Mouse (Mus musculus): Measurements from ENCODE around the gene Msx2.

Msx2 gene

DNA sequence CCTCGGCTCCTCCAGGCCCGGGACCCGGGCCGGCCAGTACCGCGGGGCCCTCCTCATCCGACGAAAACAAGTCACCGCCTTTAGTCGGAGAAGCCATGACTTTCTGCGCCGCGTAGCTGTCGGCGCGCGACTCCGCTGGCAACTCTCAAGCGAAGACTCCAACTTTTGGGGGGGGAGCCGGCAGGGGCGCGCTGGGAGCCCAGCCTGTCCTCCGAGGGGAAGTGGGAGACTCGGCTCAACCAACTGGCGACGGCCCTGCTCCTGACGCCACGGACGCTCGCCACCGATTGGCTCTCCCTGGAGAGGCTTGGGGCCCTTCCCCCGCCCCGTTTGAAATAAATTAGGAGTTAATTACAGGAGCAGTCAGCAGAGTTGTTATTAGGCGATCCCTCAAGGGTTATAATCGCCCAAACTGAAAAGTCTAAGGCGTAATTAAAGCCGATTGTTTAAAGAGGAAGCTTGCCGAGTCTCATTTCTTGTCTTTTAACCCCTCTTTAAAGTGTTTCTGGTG is at the start of gene Msx2:
TSS of gene Msx2 (minus strand) at position 461 of the 511 bp plus-strand sequence.
- no peak for DNase-seq

DNA sequence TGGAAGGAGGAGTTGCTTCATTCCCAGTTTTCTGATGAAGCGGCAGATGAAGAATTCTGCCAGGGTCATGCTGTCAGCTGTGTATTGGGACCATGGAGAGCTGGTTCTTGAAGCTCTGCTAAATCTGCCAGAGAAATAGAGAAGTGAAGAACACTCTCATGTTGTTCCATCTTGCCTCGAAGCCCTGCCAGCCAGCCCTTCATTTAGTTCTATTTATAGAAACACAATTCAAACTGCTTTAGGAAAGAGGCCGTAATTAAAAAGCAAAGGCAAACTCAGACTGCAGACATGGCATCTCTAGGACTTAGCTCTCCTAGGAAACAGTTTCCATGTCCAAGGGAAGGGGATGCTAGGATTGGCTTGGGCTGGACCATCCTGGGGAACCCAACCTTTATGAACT is 48.6 kb upstream of the Msx2 start:
- no peak for DNase-seq

DNA sequence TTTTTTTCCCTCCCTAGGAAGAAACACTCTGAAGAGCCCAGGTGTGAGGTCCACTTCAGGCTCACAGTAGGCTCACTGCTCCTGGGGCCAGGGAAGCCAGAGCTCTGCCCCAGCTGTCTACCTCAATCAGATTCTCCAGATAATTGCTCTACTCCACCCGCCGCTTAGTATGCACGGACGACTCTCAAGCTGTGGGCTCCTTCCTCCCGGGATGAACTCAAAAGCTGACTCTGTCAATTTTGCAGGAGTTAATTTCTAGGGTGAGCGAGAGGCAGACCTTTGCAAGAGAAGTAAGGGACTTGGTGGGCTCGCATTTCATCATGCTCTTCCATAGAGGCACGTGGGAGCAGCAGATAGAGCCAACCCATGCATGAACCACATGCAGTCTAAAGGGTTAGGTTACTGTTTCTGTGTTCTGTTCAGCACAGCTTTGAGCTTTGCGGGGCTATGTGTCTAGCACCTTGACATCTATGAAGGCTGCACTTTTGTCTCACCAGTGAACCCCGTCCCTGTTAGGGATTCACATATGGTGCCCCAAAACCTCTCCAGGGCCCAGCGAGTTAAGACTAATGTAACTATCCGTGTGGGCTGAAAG is 47.6 kb upstream of the Msx2 start:
- no peak for DNase-seq

DNA sequence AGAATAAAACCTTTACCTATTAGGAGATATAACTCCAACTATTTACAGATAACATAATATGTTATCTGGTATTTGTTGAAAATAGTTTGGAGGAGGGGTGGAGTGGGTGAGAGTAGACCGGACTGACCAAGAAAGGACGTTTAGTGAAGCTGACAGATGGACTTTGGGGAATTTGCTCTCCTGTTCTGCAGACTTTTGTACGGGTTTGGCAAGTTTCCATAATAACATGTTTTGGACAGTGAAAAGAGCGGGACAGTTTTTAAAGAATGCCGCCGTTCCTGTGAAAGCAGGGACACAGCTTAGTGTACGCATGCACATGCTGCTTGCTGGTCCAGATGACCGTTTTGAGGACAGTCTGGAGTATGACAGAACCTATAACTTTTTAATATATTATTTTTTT is 46.9 kb upstream of the Msx2 start:
- DNase-seq, result no peak

DNA sequence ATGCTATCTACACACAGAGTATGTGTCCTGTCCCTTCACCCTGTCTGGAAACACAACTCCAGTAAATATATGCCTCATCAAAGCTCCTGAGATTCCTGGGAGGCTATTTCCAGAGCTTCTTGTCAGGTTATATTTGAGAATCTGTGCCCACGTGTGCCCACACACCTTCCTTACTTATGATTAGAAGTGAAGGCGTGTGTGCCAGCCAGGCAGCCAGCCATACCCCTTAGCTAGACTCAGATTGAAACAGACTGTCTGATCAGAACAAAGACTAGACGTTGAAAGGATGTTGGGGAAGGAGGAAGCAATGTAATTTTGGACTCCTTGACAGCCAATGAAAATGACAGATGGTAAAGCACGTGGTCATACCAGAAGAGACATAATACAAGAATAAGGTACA is 45.4 kb upstream of the Msx2 start:
- DNase-seq, result no peak

DNA sequence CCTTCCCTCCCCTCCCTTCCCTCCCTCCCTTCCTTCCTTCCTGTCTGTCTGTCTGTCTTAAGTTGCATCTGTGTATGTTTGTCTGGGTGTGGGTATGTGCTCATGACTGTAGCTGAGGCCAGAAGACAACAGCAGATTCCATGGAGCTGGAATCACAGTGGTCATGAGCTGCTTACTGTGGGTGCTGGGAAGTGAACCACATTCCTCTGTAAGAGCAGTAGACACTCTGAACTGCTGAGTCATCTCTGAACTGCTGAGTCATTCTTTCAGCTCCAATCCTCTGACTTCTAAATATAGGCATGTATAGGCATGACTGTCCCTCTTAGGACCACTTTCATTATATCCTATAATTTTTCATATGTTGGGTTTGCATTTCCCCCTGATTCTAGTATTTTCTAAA is 41.7 kb upstream of the Msx2 start:
- DNase-seq, result no peak

DNA sequence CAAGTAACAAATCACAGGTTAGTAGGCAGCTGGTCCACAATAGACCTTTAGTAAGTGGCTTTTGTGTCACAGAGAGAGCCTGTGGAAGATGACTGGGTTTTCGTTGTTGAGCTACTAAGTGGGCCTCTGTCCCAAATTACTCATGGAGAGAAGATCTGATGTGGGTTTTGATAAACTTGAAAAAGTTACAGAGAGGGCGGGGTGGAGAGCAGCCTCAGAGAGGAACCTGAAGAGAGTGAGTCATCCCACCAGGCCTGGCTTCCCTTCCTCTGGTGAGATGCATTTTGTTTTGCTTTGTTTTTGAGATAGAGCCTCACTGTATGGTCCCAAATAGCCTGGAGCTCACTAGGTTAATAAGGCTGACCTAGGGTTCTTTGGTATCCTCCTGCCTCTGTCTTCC is 38.5 kb upstream of the Msx2 start:
- DNase-seq, result no peak

DNA sequence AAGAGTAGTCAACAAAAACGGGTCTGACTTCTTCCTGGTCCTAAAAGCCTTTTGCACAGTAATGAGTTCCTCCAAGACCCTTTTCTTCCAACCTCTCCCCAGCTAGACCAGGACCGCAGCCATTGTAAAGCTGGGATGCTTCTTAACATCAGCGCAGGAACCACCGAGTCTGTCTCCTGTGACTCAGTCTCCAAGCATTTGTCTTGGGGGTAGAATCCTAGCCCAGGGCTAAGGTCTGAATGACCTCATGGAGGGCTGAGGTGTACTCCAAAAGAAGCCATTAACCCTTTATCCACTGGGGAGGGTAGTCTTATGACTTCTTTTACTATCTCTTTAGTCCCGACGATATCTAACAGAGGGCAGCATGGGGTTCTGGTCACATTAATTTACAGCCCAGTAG is 29.5 kb upstream of the Msx2 start:
- DNase-seq, result no peak

DNA sequence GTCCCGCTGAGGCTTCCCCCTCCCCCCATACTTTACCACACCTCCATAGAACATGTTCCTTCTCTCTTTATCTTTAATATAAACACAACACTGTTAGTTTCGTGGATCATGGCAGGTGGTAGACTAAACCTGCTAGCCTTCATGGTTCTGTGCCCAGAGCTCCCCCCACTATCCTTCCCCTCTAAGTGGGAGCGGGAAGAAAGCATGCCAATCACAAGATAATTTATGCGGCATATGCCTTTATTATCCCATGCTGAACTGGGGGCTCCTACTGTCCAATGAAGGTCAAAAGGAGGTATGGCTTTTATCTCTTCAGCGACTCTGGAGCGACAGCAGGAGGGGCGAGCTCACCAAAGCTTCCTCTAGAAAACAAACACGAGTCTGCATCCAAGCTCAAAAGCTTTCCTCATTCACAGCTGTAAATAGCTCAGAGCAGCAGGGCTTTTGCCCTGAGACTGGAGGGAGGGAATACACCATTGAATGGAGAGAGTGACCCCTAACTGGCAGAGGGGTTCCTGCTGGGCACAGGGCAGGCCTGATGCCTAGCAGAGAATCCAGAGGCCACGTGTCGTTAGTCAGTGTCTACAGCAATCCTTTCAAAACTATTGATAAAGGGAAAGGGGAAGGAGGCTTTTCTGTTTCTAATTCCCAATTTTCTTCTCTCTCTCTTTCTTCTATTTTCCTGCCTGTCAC is 28.8 kb upstream of the Msx2 start:
- DNase-seq, result no peak

DNA sequence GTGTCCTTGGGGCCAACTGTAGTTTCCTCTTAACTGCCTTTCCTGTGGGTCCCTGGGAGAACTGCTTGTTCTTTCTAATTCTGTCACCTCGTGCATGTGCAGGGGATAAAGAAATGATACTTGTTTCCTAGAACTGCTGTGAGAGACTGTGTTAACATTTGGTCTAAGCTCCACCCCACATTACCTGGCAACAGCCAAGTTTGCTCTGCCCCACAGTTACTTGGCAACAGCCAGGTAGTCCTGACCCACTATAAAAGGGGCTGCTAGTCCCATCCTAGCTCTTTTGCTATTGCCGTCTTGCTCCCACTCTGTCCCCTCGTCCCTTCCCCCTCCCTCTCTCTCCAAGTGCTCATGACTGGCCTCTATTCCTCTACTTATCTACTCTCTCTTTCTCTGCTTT is 28.2 kb upstream of the Msx2 start:
- no peak for DNase-seq

DNA sequence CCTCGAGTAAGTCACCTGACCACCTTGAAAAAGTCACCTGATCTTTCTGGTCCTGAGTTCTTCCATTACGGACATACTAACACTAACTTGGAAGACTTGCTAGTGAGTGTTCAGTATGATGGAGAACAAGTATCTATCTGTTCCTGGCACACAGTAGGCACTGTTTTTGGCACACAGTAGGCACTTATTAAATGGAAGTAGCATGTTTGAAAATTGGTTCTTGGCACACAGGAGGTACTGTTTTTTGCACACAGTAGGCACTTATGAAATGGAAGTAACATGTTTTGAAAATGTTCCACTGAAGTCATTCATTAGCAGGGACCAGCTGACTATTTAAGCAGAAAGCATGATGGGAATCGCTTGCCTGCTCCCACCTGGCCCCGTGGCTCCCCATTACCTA is 13.6 kb upstream of the Msx2 start:
- no peak for DNase-seq

DNA sequence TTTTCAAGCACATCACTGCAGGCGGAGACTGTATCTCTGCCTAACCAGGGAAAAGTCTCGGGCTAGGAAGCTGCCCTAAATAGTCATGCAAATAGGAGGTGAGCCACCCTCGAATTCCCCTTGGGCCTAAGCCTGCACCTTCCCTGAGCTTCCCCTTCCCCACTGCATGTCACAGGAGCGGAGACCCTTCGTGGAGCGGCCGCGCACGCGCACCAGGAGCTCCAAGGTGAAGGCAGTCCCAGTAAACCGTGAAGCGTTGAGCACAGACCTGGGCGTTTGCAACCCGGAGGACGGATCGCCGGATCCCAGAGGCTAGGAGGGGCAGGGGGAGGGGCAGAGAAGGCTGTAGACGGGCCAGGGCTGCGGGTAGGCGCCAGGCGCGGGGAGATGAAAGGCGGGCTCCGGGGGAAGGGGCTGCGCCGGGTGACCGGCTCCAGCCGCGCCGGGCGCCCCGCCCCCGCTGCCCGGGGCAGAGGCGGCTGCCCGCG is 2.9 kb upstream of the Msx2 start:
- DNase-seq, result no peak

DNA sequence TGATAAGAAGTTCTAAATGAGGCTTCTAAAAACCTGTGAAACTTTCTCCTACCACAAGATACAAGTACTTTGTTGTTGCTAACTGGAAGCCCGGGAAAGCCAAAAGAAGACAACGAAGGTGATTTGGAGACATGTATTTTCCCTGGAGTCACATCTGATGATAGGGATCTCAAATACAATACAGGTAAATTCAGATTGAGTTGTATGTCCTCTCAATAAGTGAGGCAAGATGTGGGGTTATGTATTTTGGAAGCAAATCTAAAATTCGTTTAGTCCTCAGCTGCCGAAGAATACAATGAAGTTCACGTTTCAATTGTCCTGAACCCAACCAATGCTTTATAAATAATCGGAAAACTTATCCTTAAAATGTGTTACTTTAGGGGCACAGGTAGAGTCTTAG is 1.6 kb upstream of the Msx2 start:
- no peak for DNase-seq

DNA sequence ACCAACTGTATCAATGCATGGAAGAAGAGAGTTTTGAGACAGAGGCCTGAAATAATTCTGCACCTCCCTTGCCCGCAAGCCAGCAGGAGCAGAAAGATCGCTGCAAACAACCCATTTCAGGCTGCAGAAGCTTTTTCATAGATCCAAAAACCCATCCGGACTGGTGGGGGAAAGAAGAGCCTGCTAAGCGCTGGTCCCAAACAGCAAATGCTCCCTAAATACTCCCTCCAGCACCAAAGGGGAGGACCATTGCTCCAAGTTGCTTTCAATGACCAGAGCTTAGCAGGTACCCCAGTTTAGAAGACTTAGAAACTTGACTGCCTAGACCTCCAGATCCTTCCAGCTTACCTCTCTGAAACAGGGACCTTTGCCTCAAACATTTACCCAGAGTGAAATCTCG is 1.1 kb upstream of the Msx2 start:
- no peak for DNase-seq

DNA sequence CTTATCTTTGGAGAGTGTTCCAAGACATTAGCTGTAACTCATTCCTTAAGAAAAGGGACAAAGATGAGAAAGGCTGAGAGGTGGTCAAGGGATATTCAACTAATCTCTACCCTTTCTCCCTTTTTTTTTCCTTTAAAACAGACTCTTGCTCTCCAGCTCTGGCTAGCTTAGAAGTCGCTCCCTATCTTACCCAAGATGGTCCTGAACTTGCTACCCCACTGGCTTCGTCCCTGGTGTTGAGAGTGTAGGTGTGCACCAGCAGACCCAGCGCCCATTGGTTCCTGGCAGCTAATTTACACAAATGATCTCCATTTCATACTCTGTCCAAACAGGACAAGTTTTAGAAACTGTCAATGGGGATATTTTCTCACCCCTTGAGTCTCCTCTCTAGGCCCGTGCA is 417 bp upstream of the Msx2 start:
- no peak for DNase-seq

DNA sequence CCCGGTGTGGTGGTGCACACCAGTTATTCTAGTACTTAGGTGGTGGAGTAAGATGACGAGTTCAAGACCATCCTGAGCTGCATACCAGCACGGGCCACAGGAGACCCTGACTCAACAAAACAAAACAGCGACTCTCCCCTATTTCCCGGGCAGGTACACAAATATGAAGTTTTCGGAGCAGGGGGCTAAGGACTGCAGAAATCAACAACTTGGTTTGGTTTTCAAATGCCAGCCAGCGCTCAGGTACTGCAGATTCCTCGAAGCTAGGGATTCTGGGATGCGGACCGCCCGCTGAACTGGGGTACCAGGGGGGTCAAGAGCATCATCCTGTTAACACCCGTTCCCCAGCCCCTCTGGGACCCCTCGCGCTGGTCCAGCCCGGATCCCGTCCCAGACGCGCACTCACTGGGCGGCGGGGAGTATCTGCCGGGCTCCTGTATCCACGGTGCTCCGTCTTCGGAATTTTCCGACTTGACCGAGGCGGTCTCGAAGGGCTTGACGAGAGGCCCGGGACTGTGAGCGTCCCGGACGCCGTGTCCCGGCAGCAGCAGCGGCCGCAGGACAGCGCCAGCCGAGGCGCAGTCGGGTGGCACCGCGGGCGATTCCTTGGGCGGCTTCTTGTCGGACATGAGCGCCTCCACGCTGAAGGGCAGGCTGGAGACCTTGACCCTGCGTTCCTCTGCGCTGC is 804 bp downstream of the Msx2 start:
- DNase-seq, result no peak

DNA sequence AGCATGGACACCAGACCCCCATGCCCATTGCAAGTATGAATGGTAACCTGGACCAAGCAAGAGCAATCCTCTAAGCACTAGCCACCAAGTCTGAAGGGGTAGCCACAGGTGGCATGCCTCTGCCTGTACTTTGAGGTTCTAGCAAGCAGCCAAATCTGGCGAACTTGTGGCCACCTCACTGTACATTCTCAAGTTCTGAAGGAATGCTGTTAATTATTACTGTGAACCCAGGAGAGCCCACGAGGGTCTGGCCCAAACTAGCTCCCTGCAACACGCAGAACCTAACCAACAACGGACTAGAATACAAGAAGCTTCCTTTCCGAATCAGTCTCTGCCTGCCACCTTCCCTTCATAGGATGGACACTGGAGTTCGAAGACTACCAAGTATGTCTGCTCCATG is 1.5 kb downstream of the Msx2 start:
- DNase-seq, result no peak

DNA sequence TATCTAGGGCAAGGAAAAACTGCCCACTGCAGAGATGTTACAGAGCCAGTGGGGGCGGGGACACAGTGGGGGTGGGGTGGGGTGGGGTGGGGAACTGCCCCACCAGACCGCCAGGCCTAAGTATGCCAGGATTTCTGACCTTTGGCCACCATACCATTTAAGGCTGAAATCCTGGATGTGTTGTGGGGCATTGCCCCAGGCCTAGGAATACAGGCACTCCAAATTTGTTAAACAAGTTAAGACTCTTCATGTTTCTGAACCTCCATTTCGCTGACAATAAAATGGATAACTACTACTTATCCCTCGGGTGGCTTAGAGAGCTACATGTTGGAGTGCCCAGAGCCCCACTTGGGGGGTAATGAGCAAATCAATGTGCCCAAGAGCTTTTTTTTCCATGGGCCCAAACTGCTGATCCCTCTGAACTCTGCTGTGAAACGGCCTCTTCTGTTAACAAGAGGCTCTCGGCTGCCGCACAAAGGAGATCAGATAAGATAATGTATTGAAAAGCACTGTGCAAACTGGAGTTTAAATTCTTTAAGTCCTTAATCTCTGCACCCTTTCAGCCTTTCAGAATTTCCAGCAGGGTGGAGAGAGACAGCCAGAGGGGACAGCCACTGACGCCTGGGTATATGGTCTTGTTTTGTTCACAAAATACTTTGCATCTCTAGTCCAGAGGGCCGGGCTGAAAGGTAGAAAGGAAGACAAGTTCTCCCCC is 2.3 kb downstream of the Msx2 start:
- DNase-seq, result no peak

DNA sequence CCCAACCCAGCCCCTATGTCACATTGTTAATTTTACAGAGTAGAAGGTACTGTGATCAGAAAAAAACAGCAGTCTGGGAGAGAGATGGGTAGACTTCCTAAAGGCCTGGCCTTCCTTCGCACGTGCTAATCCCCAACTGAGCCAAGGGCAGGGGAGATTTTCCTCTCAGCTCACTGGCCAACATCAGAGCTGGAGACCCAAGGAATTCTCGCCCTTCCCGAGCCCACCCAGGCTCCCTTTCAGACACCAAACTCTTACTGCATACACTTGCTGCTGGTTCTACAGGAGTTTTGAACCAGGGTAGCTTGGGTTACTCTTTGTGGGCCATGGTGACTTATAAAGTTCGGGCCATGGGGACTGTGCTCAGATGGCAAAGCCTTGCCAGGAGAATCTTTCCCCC is 3.1 kb downstream of the Msx2 start:
- DNase-seq, result no peak

DNA sequence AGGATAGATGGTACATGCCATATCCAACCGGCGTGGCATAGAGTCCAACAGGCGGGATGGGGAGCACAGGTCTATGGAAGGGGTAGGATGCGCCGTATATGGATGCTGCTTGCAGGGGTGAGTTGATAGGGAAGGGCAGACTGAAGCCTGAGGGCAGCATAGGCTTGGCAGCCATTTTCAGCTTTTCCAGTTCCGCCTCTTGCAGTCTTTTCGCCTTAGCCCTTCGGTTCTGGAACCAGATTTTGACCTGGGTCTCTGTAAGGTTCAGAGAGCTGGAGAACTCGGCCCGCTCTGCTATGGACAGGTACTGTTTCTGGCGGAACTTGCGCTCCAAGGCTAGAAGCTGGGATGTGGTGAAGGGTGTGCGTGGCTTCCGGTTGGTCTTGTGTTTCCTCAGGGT is 4.7 kb downstream of the Msx2 start:
- DNase-seq, result no peak

DNA sequence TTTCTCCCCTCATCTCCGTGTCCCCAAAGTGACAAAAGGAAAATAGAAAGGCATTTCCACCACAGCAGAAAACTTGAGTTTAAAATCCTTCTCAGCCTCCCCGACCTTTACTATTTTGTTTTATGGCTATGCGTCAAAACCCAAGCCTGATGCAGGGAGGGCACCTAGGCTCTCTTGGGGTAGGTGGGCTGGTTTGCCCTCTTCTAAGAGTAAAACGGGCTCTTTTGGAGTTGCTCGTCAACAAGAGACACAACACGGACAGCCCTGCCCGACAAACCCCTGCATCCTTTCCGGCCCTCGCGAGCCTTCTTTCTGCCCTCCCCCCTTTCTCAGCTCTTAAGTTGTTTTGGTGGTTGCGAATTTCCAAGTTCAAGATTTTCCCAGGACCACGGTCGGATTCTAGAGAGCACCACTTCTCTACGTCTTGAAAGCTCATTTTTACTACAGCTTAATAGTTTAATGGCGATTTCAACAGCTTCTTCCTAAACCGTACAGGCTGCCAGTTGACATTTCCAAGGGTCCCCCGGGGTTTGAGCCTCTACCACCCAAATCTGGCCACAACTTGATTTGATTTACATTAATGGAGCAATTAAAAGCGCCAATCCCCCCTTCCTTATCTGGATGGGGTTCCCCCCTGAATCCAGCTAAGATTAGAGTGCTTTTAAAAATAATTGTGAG is 6.5 kb downstream of the Msx2 start:
- DNase-seq, result no peak

DNA sequence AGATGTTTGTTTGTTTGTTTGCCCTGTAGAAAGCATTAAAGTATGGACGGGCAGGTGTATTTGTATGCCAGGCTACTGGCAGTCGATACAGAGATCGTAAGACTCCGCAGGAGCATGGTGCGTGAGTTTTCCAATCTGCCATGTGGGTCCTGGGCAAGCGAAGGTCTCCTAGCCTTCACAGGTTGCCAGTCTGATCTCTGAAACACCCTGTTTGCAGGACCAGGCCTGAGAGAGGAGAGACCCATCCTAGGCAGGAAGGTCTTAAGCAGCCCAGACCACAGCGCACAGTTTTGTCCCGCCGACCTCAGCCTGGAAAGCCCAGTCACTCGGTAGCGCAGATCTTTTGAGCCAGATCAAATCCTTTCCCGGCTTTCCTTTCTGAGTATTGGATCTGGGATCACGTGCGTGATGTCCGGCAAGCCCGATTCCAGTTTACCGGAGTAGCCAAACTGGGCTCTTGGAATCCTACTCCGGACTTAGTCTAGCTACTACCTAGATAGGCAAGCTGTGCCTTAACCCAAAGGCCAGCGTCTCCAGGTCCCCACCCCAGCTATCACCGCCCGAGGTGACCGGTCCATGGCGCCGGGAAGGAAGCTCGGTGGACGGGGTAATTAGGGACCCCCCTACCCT is 7.6 kb downstream of the Msx2 start:
- no peak for DNase-seq
